Mouse (Mus musculus): Measurements from ENCODE around the gene Zcchc18. TPM values are rescaled to one million over a fixed set of nuclear protein-coding genes. Genes with fewer than 3 reads are reported as not detected.

The Zcchc18 gene
- total RNA-seq, 4 experiments from 2014 or later, result 0.12 to 0.29 (median 0.13) TPM; not detected in 1

Other genes with a start within 250 kb of the Zcchc18 start
- 10 to 100 TPM; 71.4 to 91.7 (median 83.0) TPM for gene Morf4l2, start 249.5 kb upstream of the Zcchc18 start, total RNA-seq (2022)
- not detected for gene Glra4, start 213.0 kb upstream of the Zcchc18 start, total RNA-seq (2022)
- 1 to 10 TPM; 3.4 to 5.1 (median 4.3) TPM for gene Plp1, start 170.5 kb upstream of the Zcchc18 start, total RNA-seq (2022)
- gene Rab9b, start 124.4 kb upstream of the Zcchc18 start, total RNA-seq (2022), result under 1 TPM; 0.06 to 0.41 (median 0.20) TPM
- not detected for gene H2bfm, start 65.8 kb upstream of the Zcchc18 start, total RNA-seq (2022)
- gene Tmsb15b2, start 17.7 kb upstream of the Zcchc18 start, total RNA-seq (2022), result 1 to 10 TPM in 2 of 4 experiments, under 1 TPM in 1, not detected in 1; 0.90 to 1.6 (median 1.4) TPM
- not detected for gene Tmsb15l, start 16.3 kb upstream of the Zcchc18 start, total RNA-seq (2022)
- gene Tmsb15b1, start 16.3 kb upstream of the Zcchc18 start, total RNA-seq (2022), result not detected
- 1 to 10 TPM; 1.8 to 4.0 (median 2.7) TPM for gene Slc25a53, start 45.1 kb downstream of the Zcchc18 start, total RNA-seq (2022)
- gene Fam199x, start 56.4 kb downstream of the Zcchc18 start, total RNA-seq (2022), result 1 to 10 TPM; 3.5 to 5.5 (median 4.2) TPM
- not detected for gene Esx1, start 128.9 kb downstream of the Zcchc18 start, total RNA-seq (2022)